Mouse (Mus musculus) liver, postnatal 0 days (tissue): Measurements from ENCODE around the gene Scn2b.

ENCODE experiments used
- CTCF ChIP-seq: sonication (generic); IDR thresholded peaks from 2 replicates; pipeline ENCODE4 v1.5.1; 2016; ENCODE audit warnings: antibody characterized with exemption, low read depth
- EP300 ChIP-seq: IDR thresholded peaks from 2 replicates; pipeline ENCODE4 v1.6.1; 2016; ENCODE audit warnings: antibody characterized with exemption, low read depth, mild to moderate bottlenecking

DNA sequence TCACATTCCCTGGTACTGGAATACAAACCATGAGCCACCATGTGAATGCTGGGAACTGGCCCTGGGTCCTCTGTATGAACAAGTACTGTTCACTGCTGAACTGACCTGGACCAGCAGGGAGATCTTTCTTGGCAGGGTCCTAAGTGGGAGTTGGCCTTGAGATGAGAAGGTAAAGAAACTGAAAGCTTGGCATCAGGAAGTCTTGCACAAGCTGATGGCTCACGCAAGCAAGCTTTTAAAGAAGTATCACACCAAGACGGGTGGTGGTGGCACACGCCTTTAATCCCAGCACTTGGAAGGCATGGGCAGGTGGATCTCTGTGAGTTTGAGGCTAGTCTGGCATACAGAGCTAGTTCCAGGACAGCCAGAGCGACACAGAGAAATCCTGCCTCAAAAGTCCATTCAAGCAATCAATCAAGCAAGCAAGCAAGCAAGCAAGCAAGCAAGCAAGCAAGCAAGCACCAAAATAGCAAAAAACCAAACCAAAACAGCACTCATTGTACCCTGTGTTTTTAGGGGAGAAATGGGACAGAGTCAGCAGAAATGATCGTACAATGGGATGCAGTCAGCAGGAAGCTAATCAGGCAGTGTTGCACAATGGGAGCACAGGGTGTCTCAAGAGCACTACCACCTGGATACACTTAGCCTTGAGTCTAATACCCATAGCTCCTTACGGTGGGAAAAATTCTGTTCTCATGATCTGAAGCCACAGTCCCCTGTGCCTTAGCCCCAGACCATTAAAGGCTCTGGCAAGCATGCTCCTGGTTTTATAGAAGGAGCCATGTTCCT, 22.2 kb upstream of the Scn2b start:
- TF ChIP-seq EP300 (no peak), CTCF (no peak)
